Mouse (Mus musculus): Measurements from ENCODE around the gene Ddc.

Gene Ddc

DNA sequence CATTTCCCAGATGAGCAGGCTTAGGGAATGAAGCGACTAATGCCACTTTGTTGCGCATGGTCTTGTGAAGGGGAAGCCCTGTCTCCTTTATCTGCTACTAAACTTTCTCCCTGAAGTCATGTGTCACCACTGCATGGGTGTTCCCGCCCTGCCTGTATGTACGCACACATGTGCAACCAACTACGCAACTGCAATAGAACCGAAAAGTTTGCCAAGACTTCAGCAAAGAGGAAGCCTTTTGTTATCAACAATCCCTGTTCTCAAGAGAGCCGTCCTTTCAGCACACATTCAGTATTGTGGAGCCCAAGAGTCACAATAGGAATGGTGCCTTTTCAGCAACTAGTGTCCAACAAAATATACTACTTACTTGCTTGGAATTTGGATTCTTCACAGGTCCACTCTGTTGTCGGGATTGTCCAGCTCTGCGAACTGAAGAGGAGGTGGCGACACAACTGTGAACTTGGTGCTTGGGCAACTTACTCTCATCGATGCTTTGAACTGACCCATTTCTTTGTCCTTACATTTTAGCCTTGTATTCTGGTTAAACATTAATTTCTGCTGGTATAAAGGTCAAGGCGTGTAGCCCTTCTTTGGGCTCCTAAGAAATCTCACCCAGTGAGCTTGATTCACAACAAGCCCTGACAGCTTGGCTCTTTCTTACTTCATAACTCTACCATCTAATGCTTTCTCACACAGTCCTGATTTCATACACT, at the start of gene Ddc:
Ddc (minus strand) TSS at position 500 of the 713 bp plus-strand sequence.
- DNase-seq = no peak

DNA sequence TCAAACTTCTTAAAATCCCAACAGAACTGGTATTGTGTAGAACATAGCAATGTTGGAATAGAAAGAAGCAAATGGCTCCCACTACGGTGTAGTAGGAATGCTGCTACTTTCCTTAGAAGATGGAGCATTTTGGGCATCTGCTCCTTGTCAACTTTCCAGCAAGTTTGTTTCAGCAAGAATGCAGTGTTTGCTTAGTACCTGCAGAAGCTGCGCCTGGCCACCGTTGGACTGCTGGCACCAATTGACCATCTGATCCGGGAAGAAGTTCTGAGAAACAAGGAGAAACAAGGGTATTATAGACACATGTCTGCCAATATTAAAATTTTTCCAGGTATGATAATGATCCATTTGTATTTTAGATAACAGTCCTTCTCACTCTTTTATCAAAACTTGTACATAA, 47.8 kb upstream of the Ddc start:
- DNase-seq = no peak

DNA sequence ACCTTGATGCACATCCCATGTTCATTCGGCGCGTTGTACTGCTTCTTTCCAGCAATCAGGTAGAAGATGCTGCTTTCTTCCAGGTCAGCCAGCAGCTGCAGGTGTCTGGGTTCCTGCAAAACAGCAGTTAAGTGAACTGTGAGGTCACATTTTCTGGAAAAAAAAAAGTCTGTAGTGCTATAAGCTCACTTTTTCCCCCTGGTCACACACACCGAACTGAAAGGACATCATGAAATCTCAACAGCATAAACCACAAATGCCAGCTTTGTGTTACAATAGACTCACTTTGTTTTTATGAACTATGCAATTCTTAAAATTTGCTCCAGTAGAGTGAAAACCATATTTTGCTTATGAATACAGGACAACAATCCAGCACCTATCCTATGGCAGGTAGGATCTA, 46.9 kb upstream of the Ddc start:
- DNase-seq = no peak

DNA sequence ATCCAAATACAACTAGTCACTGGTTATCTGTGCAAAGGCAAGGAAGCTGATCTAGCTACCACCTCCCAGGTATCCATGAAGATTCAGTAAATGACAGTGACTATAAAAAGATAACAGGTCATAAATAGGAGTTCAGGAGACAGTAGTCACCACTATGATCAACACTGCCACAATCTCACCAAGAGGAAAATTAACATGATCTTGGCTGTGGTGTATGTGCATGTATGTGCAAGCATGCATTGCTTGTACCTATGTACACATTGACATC, 46.1 kb upstream of the Ddc start:
- DNase-seq = no peak

DNA sequence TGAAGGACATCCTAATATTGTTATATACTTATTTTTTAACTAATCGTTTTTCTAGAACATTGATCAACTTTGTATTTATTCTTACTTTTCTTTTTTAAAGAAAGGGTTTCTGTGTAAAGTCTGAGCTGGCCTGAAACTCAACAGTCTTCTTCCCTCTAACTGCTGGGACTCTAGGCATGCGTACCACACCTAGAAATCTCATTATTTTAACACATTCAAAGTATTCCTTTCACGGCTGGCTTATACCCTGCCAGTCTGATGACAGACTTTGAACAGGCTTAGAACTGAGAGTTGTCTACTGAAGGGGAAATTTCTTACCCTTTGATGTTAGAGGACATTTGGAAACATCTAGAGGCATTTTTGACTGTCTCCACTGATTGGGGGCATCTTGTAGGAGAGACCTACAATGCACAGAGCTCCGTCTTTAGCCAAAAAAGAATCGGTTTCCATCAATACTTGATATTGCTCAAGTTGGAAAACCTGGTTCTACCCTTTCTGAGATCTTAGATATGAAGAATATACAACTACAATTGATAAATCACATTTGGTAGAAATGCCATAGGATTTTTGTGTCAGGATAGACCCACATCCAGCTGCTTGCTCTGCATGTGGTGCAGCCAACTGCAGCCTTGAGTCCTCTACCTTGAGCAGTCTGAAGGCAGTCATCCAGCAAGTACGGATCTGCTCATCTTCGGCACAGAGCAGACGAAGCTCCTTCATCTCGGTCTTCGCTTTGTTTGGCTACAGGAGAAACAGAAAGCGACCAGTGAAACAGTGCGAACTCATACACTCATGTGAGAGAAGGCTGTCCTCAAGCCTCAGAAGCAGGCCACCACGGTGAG, 45.5 kb upstream of the Ddc start:
- DNase-seq = no peak

DNA sequence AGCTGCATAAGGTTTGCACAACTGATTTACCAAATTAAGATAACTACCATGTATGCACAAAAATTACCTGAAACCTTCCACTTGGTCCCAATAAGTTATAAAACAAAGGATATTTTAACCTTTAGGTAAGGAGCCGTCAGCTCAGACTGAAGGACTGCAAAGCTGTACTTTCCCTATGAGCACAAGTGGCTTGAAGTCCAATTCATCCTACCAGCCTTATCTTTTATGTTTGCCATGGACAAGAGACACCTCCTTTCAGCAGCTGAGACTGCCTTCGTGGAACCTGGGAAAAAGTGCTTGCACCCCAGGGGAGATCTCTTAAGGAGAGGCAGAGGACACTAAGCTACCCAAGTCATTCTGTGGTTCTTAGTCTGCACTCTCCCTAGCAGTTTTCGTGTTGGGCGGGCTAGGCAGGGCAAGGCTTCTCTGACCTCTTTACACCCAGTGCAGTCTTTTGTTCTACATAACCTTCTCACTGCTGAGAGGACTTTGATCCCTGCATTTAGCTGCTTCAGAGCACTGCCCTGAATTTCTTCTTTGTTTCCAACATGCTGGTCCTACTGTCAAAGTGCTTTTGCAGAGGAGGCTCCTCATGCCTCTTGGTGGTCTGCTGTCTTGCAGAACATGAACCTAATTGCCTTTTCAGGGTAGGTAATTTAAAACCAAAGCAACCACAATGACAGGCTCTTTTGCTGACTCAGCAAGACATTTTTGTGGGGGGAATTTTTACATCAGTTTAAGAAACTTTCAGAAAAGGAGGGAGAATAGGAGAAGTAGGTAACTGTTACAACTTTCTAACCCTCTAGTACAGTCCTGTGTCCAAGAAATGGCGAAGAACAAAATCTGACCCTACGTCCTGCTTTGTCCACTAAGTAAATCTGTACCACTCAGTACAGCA, 44.6 kb upstream of the Ddc start:
- DNase-seq = no peak

DNA sequence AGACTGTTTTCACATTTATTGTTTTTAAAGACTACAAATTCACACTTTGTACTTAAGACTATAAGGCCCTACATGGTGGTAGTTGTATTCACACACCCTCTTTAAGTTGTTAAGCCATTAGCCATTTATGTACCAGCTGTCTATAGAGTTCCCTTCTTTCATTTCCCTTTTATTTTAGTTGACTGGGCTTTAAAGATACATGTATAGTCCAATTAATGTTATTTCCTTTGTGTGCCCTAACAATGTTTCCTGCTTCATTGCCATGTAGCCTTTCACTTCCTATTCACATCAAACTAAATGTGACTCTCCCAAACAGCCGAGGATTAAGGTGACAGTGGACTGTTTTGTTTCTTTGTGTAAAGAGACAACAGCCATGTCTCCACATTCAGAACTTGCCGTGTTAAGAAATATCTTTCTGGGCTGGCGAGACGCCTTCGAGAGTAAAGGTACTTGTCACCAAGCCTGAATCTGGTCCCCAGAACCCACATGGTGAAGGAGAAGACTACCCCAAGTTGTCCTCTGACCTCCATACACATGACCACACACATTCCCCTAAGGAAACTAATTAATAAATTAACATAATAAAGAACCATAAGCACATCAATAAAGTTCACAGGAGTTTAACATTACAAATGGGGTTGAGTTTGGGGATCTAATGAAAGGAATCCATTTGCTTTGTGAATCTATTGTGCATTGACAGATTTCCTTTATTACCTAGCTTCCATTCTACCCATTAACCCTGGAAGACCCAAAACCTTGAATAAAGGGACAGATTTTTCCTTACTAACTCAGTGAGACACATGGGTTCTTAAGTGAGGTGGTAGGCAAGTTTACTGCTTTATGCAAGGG, 43.1 kb upstream of the Ddc start:
- no peak for DNase-seq

DNA sequence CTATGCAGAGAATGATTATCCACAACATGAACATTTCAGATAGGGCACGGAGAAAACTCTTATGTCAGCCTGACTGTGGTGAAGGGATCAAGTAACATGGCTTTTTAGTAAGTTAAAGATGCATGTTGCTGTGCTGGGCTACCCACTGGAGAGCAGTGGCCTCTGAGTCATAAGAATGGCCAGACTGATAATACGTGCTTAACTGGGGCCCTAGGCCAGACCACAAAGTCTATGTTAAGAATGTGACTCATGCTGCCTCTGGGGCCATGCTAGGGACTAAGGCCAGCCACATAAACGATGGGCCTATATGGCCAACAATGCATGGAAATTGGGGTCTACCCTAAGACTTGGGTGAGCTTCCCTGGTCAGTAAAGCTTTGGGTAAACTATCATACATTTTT, 41.7 kb upstream of the Ddc start:
- no peak for DNase-seq

DNA sequence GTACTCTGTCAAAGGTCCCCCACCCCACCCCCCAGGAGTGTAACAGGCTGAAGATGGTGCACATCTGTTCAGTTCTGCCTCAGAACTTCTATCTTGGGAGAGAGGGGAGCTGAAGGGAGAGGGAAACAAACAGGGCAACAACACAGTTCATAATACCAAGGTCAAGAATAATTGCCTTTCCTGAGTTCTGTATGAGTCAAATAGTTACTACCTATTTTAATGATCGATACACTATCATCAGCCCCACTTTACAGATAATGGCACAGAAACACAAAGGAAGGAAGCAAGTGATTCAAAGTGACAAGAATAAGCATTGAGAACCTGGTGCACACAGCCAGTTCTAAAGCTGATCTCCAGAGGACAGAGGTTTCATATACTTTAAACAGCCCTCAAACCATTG, 40.6 kb upstream of the Ddc start:
- no peak for DNase-seq

DNA sequence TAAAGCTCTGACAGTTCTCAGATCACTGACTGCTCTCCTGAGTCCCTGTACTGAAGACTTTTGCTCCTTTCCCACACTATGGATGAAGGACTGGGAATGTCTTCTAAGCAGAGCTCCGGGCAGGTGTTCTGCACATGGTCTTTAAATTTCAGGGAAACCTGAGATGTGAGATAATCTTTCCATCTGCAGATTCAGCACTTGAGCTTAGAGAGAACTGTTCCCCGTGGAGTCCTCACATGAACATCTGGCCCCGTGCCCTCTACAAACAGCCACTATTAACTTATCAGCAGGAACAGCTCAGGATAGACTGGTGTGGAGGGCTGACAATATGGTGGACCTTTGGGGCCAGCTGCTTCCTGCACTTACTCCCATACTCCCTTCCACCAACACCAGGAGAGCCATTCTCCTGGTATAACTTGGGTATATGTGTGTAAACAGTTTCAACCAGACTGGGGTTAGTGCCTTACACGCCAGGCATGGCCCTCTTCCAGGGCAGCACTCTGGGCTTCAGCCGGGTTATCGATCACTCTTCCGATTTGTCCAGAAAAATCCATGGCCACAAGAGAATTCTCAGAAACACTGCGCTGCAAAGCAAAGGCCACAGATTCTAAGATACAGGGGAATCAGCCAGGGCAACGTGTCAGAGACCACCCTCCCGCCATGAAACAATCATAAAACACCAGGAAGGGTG, 39.5 kb upstream of the Ddc start:
- DNase-seq = no peak

DNA sequence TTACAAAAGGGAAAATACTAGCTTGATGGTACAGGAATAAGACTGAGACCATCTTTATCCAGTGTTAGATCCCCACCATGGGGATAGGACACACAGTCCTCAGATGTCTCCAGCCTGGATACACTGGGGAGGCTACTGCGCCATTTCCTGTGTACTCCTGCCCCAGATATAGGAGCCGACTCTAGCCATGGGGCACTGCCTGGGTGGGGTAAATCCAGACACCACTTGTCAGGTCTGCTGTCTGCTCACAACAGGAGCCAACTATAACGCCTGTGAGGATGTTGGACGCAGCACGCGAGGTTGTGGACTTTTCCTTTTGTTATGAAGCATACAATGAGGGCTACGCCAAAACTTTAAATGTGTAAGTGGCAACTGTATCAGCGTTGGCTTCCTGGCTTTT, 36.9 kb upstream of the Ddc start:
- no peak for DNase-seq

DNA sequence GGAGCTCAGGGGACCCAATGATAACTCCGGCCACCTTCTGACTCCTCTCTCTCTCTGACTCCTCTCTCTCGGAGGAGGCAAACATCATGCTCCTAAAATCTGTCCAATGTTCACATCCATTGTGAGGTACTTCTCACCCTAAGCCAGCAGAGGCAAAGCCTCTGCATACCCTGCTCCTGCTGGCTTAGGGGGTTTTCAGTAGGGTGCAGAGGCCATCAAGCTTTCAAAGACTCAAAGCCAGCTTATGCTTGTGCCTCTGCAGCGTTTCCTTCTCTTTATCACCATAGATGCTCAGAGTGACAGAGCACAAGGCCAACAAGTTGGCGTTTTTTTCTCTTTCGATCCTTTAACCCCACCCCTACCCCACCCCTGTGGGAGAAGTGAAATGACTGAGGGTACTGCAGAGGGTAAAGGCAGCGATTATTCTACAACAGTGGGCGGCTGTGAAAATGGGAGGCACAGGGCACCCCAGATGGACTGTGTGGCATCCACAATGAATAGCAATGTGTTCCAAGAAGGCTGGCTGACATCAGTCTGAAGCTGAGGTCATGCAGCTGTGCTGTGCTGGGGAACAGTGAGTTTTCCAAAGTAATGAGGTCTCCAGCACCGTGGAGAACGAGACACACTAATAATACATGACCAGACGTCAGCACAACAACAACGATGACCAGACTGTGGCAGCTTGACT, 34.3 kb upstream of the Ddc start:
- DNase-seq = no peak

DNA sequence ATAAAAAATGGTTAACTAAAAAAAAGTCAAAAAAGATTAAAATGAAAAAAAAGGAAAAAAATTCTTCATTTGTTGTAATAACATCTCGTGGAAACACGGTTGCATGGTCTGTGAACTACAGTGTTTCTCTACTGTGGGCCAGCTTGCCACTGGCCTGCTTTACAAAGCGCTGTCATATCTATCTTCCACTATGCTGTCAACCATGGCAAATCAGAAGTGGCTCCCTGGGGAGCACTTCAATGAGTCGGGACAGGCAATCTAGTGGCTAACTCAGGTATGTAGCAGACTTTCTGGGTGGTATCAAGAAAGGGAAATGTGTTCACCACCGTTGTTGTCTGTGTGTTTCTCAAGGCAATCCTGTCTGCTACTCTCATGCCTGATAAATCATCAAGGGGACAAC, 33.7 kb upstream of the Ddc start:
- DNase-seq = no peak

DNA sequence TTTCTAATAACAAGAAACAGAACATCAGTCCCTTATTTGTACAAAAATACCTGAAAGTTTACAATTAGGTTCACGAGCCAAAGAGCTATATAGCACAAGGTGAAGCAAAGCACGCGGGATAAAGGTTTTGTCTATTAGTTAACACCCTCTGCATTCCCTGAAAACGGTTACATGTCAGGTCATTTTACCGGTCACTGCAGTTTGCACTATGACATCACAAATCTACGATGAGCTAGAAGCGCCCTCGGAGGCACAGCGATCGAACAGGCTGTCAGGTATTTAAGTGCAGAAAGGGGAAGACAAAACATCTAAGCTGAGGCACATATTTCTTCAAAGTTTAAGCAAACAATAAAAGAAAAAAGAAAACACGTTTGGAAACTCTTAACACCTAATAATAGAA, 32.6 kb upstream of the Ddc start:
- DNase-seq = no peak

DNA sequence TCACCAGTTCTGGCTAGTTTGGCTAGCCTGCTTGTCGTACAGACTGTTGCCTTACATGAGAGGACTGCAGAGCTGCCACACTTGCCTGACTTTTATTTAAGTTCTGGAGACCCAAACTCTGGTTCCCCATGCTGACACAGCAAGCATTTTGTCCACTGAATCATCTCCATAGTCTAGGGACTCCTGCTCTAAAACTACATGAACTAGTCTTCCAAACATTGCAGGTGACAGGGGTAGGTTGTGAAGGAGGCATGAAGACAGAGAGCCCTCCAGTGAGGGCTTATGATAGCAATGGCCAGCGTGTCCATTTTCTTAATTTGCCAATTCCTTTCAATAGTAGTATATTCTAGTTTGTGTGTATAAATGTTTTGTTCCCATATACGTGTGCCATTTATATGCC, 31.1 kb upstream of the Ddc start:
- no peak for DNase-seq

DNA sequence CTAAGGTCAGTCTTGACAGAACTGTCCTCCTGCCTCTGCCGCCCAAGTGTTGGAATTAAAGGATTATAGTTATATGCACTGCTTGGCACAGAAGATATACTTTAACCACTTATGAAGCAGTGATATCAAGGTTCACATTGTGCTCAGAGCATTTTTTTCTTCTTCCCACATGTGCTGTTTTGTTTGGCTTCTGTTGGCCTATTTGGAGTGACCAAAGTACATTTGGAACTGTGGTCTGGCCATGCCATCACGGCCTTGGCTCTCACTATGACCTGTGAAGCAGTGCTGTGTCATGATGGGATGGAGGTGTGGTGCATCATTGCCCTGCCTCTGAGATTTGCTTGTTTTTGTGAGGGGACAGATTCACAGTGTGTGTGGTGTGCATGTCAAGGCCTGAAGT, 30.6 kb upstream of the Ddc start:
- no peak for DNase-seq

DNA sequence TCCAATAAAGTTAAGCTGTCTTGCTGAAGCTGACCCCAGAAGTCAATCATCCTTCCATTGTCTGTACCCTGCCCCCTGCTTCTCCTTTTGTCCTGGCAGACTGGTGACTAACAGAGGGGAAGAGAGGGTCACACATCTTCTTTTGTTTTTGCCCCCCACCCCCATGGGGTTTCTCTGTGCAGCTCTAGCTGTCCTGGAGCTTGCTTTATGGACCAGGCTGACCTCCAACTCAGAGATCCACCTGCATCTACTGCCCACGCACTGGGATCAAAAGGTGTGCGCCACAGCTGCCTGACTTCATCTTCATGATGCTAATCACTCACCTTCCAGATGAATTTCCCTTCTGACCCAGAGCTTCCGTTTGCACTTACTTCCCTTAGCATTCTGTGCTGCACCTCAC, 26.0 kb upstream of the Ddc start:
- DNase-seq = no peak

DNA sequence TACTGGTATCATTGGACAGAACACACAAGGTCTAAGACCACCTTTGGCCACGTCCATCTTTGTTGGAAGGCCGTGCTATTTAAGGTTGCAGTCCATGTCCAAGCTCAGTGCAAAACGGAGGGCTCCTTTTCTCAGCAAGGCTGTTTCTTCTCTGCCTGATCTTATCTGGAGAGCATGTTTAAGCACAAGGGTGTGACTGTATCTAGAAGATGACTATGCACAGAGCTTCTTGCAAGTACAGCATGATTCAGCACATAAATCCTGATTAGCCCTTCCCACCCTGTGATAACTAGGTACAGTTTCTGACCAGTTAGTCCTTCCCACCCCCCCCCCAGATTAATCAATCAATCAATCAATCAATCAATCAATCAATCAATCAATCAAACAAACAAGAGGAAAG, 25.4 kb upstream of the Ddc start:
- DNase-seq = no peak

DNA sequence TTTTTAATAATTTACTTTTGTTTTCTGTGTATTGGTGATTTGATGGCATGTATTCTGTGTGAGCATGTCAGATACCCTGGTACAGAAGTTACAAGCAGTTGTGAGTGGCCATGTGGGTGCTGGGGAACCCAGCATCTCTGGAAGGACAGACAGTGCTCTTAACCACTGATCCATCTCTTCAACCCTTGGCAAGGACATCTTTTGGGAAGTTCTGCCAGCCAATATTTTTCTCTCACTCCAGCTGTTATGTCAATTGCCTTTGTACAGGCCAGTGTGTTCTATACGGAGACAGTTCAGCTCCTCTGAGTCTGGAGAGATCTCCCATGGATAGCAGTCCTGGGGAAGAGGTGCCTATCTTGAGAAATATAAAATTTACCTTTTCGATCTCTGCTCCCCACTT, 24.2 kb upstream of the Ddc start:
- DNase-seq = no peak

DNA sequence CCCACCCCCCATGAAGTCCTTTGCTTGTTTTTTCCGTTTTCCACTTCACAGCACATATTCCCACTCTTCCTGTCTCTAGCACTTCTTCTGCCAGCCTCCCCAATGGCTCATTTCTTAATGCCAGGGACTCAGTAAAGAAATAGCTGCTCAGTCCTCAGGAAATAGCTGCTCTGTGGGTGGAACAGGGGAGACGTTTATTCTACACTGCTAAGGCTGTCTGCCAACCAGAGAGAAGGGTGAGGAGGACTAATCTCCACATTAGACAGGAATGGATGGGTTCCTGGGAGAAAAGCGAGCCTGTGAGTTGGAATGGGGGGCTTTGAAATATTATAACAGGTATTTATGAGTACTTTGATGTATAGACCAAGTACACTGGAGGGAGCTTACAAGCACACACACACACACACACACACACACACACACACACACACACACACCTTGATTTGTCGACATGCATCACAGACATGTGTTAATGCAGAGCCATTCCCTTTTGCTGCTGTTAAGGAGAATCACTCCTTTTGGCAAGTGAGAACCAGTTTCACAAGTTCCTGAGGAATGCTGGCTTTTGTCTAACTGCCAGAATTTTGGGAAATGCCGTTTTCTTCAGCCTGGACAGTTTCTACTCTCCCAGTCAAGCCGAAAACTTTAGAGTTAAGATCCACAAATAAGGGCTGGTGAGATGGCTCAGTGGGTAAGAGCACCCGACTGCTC, 9.9 kb upstream of the Ddc start:
- no peak for DNase-seq

DNA sequence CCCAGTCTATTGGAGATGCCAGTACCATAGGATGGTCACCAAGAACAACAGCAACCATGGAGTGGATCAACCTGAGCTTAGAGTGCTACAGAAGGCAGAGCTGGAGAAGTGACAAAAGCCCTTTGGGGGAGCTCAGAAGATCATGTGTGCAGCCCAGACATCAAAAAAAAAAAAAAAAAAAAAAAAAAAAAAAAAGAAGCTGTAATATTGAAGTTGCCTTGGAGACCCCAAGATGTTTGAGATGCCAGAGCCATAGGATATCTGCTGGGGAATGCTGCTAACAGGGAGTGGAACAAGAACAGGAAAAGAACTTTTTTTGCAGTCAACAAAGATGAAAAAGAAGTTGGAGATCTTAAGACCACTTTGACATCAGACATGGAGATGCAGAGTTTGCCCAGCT, 7.6 kb upstream of the Ddc start:
- DNase-seq = no peak

Data from kidney, postnatal 10 days (tissue).